Mouse (Mus musculus) liver, postnatal 0 days (tissue): Measurements from ENCODE around the gene Xrcc2.

ENCODE experiments used
- CTCF ChIP-seq: sonication (generic); IDR thresholded peaks from 2 replicates; pipeline ENCODE4 v1.5.1; 2016; ENCODE audit warnings: antibody characterized with exemption, low read depth
- EP300 ChIP-seq: IDR thresholded peaks from 2 replicates; pipeline ENCODE4 v1.6.1; 2016; ENCODE audit warnings: antibody characterized with exemption, low read depth, mild to moderate bottlenecking

GRCm38 (mm10) chr5:25704702-25705566, 691 bp downstream of the Xrcc2 start:
- TF ChIP-seq CTCF (no peak), EP300 (no peak)
